Mouse (Mus musculus): ENCODE results near the gene Abcc1. TPM values are rescaled to one million over a fixed set of nuclear protein-coding genes. Genes with fewer than 3 reads are reported as not detected.

Abcc1 gene
- total RNA-seq, 2 experiments from 2014 or later: 18.1 to 19.2 TPM

GRCm38 (mm10) chr16:14483221-14483620 lies 121.9 kb downstream of the Abcc1 start:
- DNase-seq: no peak
- intact Hi-C loops (cut with DNase I): no loop called here

- no peak for DNase-seq
- intact Hi-C loops (cut with DNase I): loop anchor here (5.0 kb wide), 1 partner anchor 256 kb away; no protein-coding TSS in a partner anchor
Observed at GRCm38 (mm10) chr16:14493491-14494114, 132.2 kb downstream of the Abcc1 start.

DNA sequence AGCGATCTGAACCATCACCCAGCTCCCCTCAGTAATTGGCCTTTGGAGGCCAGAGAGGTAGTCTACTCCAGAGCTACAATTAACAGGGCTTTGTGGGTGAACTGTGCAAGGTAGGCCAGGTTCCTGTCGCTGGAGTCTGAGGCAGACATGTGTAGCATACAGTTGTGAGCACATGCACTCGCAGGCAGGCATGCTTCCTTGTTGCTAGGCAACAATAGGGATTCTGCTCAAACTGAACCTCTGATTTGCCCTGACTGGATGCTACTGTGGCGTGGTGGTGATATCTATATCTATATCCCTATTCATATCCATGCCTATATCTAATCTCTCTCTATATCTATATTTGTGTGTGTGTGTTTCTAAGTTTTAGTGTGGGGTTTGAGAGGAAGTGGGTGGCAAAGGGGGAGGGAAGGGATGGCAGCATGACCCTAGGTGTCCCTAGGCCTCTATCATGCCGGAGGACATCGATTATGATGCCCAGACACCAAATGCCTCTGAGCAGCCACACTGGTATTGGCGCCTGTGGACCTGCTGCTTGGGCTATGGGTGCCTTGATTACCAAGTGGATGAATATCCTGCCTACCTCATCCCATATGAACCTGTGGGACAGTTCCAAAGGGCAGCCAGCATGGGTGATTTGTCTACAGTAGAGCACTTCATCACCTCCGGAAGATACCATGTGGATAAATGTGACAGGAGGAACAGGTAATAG lies 140.4 kb downstream of the Abcc1 start:
- no peak for DNase-seq
- intact Hi-C loops (cut with DNase I): no loop called here

- no peak for DNase-seq
- intact Hi-C loops (cut with DNase I): no loop called here
Observed at GRCm38 (mm10) chr16:14506461-14506860, 145.1 kb downstream of the Abcc1 start.

Other genes starting within 250 kb of the Abcc1 start
- 10 to 100 TPM; 13.4 to 15.8 TPM for gene Nde1, start 198.3 kb upstream of the Abcc1 start, total RNA-seq (2021)
- 10 to 100 TPM; 43.2 to 45.8 TPM for gene Marf1, start 198.2 kb upstream of the Abcc1 start, total RNA-seq (2021)
- gene Myh11, start 70.2 kb upstream of the Abcc1 start, total RNA-seq (2021): 1 to 10 TPM; 1.6 to 2.0 TPM
- gene Fopnl, start 44.2 kb upstream of the Abcc1 start, total RNA-seq (2021): 10 to 100 TPM; 56.9 to 58.6 TPM
- not detected for gene A630010A05Rik, start 200.8 kb downstream of the Abcc1 start, total RNA-seq (2021)